Mouse (Mus musculus) intestine, embryonic 15.5 days (tissue): ENCODE measurements around the gene 2310034G01Rik. TPM values are rescaled to one million over a fixed set of nuclear protein-coding genes. Genes with fewer than 3 reads are reported as not detected.

ENCODE experiments used
- ATAC-seq: fragments of 200-750 bp; cut with Nextera tagmentation; 2 replicates; pipeline ENCODE4 v1.8.0; 2017; ENCODE audit warnings: moderate TSS enrichment, moderate library complexity
- H3K27ac ChIP-seq: fragments of 300-500 bp; sonication (generic); 2 replicates; pipeline ENCODE4 v1.5.1; 2015; ENCODE audit warnings: mild to moderate bottlenecking, inconsistent platforms
- H3K27me3 ChIP-seq: fragments of 300-500 bp; sonication (generic); replicated peaks from 2 replicates; pipeline ENCODE4 v1.6.1; 2015; ENCODE audit warnings: inconsistent platforms
- H3K36me3 ChIP-seq: fragments of 300-500 bp; sonication (generic); 2 replicates; pipeline ENCODE4 v1.6.1; 2015; ENCODE audit warnings: inconsistent platforms
- H3K4me1 ChIP-seq: fragments of 300-500 bp; sonication (generic); replicated peaks from 2 replicates; pipeline ENCODE4 v1.6.1; 2015; ENCODE audit warnings: inconsistent platforms
- H3K4me2 ChIP-seq: fragments of 300-500 bp; sonication (generic); replicated peaks from 2 replicates; pipeline ENCODE4 v1.6.1; 2015; ENCODE audit warnings: mild to moderate bottlenecking, inconsistent platforms
- H3K4me3 ChIP-seq: fragments of 300-500 bp; sonication (generic); replicated peaks from 2 replicates; pipeline ENCODE4 v1.5.1; 2015; ENCODE audit warnings: inconsistent platforms
- H3K9ac ChIP-seq: fragments of 300-500 bp; sonication (generic); 2 replicates; pipeline ENCODE4 v1.6.1; 2015; ENCODE audit warnings: inconsistent platforms
- H3K9me3 ChIP-seq: fragments of 300-500 bp; sonication (generic); 2 replicates; pipeline ENCODE4 v1.6.1; 2016; ENCODE audit warnings: inconsistent platforms
- WGBS: fragments of 180-500 bp; shearing (Covaris S2); methylation state at CpG from one replicate; pipeline ENCODE4 v1.1.7; 2015; 5-methylcytosine and 5-hydroxymethylcytosine counted together
- polyA plus RNA-seq: library from polyadenylated mRNA; unstranded; fragments of >200 nt; fragmentation: Nextera tagmentation; extraction: Ambion mirVana; gene quantifications from 2 replicates; pipeline ENCODE4 v1.2.1, GENCODE M21; 2015

Gene 2310034G01Rik
- polyA plus RNA-seq, 1 experiment from 2014 or later: 1.7 TPM

DNA sequence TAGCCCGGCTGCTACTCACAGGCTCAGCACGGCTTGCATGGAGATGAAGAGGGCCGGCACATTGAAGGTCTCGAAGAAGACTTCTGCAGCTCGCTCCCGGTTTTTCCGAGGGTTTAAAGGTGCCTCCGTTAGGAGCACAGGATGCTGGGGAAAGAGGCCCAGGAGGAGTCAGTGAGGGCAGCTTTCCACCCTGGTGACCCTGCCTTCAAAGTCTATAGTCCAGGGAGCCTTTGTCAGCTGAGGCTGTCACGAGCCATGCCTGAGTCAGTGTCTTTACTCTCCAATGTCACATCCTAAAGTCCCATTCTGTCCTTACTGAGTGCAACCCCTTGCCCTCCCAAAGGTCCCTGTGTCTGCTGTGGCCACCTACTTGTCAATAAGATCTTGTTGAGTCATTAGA lies 32.2 kb upstream of the 2310034G01Rik start:
- H3K4me1 ChIP-seq: no peaks in the 10 kb centered on the region
- WGBS: 90% methylated on average over 9 of the region's 9 CpGs
- ATAC-seq: no peak
- no peak overlapping the region for H3K9ac ChIP-seq
- H3K4me3 ChIP-seq: no peak overlapping the region
- no peak overlapping the region for H3K27ac ChIP-seq
- H3K27me3 ChIP-seq: no peaks in the 10 kb centered on the region
- H3K4me2 ChIP-seq: no peak overlapping the region
- H3K9me3 ChIP-seq: no peaks in the 10 kb centered on the region
- H3K36me3 ChIP-seq: peaks cover 69% of the 10 kb centered on the region

DNA sequence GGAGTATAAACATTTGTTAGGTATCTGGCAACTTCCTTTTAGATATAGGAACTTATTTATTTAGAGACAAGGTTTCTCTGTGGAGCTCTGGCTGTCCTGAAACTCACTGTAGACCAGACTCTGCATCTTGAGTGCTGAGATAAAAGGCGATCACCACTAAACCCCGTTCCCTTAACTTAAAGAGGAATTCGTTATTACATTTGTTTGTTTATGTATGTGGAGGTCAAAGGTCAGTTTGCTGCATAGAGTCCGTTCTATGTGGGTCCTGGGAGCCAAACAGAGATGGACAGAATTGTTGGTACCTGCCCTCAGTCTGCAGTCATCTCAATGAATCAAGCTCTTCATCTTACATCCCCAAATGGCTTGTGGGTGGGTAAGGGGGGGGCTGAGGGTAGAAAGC lies 25.8 kb upstream of the 2310034G01Rik start:
- no peak overlapping the region for H3K4me2 ChIP-seq
- WGBS: 20% methylated on average over 4 of the region's 4 CpGs
- H3K27ac ChIP-seq: no peak overlapping the region
- no peaks in the 10 kb centered on the region for H3K4me1 ChIP-seq
- H3K9ac ChIP-seq: no peak overlapping the region
- no peaks in the 10 kb centered on the region for H3K27me3 ChIP-seq
- no peak overlapping the region for H3K4me3 ChIP-seq
- ATAC-seq: no peak
- H3K9me3 ChIP-seq: no peaks in the 10 kb centered on the region
- peaks cover 35% of the 10 kb centered on the region for H3K36me3 ChIP-seq

DNA sequence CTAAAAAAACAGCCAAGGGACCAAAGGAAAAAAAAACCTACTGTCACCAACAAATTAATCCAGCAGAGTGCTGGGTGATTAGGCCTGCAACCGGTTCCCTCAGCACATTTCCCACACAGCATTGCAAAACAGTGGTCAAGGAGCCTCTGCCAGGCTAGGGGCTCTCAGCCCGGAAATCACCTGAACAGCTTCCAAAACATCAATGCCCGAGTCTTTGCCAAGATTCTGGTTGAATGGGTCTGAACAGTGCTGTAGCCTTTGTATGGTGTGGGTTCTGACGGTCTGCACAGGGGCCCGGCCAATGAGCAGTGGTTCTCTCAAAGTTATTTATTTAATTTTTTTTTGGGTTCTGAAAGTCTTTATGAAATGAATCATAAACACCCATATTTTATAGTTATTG lies 25.4 kb upstream of the 2310034G01Rik start:
- H3K4me1 ChIP-seq: no peaks in the 10 kb centered on the region
- no peak for ATAC-seq
- H3K27ac ChIP-seq: no peak overlapping the region
- H3K4me3 ChIP-seq: no peak overlapping the region
- H3K4me2 ChIP-seq: no peak overlapping the region
- peaks cover 32% of the 10 kb centered on the region for H3K36me3 ChIP-seq
- 64% methylated on average over 5 of the region's 5 CpGs for WGBS
- H3K27me3 ChIP-seq: no peaks in the 10 kb centered on the region
- H3K9me3 ChIP-seq: no peaks in the 10 kb centered on the region
- H3K9ac ChIP-seq: no peak overlapping the region

DNA sequence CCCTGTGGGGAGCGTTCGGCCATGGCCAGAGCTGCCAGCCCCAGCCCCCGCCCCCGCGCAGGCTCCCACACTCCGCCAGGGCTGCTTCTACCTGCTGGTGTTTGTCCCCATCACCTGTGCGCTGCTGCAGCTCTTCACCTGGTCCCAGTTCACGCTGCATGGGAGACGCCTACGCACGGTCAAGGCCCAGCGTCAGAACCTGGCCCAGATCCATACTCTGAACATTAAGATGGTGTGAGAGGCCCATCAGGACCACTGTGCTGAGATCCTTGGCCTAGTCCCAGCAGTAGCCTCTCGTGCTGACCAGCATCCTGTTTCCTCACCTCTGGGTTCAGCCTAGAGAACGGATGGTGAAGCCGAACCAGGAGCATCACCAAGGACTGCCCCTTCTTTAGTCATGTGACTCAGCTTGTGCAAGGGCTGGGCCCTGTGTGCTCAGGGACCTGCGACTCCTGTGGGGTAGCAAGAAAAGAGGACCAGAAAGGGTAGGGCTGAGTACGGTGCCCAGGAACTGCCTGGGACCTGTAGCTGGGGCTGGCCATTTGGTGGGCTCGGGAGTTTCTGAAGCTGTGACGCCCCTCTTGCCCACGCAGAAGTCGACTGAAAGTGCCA lies 24.5 kb upstream of the 2310034G01Rik start:
- Histone ChIP-seq H3K4me1 (no peaks in the 10 kb centered on the region), H3K27me3 (no peaks in the 10 kb centered on the region), H3K36me3 (peaks cover 23% of the 10 kb centered on the region), H3K27ac (no peak overlapping the region), H3K9me3 (no peaks in the 10 kb centered on the region), H3K9ac (no peak overlapping the region), H3K4me2 (no peak overlapping the region), H3K4me3 (no peak overlapping the region)
- WGBS: 56% methylated on average over 21 of the region's 21 CpGs
- ATAC-seq: no peak

DNA sequence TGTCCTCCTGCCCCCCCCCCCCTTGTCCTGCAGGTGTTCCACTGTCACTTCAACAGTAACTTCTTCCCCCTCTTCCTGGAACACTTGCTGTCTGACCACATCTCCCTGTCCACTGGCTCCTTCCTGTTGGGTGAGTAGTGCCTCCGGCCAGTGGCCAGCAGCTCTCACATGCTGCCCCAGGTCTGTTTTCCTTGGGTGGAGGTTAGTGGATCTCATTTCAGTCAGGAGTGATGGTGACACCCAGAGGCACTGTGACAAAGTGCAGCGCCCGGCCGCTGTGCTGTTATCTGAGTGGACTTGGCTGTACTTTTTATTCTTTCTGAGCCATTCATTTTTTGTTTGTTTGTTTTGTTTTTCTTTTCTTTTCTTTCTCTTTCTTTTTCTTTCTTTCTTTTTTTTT lies 19.1 kb upstream of the 2310034G01Rik start:
- H3K4me1 ChIP-seq: no peaks in the 10 kb centered on the region
- no peak overlapping the region for H3K4me2 ChIP-seq
- H3K36me3 ChIP-seq: no peaks in the 10 kb centered on the region
- H3K9me3 ChIP-seq: no peaks in the 10 kb centered on the region
- no peak overlapping the region for H3K9ac ChIP-seq
- 23% methylated on average over 4 of the region's 4 CpGs for WGBS
- no peaks in the 10 kb centered on the region for H3K27me3 ChIP-seq
- no peak overlapping the region for H3K27ac ChIP-seq
- H3K4me3 ChIP-seq: no peak overlapping the region
- ATAC-seq: peak; percentile 58; the same call in 1 of the 2 replicates

DNA sequence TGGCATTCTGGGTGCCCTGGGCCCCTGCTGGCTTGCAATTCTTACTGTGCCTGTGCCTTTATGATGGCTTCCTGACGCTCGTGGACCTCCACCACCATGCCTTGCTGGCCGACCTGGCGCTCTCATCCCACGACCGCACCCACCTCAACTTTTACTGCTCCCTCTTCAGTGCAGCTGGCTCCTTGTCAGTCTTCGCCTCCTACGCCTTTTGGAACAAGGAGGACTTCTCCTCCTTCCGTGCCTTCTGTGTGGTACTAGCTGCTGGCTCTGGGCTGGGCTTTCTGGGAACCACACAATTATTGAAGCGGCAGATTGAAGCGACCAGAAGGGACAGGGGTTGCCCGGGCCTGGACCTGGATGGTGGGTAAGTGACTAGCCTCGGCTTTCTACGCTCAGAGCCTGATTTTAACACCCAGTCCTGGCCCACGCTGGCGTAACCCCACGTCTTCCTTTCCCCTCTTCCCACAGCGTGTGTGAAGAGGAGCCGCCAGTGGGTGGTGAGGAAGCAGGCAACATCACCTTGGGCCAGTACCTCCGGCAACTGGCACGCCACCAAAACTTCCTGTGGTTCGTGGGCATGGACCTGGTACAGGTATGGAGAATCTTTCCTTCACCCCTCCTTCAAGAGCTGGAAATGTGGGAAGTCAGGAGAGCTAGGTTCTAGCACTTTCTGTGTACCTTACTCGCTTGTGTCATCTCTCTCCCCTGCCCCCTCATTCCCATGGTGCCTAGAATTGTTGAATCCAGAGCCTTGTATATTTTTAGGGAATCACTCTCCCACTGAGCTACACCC lies 17.9 kb upstream of the 2310034G01Rik start:
- Histone ChIP-seq H3K4me2 (no peak overlapping the region), H3K4me3 (no peak overlapping the region), H3K4me1 (no peaks in the 10 kb centered on the region), H3K9ac (no peak overlapping the region), H3K27ac (no peak overlapping the region), H3K36me3 (no peaks in the 10 kb centered on the region), H3K27me3 (no peaks in the 10 kb centered on the region), H3K9me3 (no peaks in the 10 kb centered on the region)
- 87% methylated on average over 23 of the region's 23 CpGs for WGBS
- no peak for ATAC-seq

DNA sequence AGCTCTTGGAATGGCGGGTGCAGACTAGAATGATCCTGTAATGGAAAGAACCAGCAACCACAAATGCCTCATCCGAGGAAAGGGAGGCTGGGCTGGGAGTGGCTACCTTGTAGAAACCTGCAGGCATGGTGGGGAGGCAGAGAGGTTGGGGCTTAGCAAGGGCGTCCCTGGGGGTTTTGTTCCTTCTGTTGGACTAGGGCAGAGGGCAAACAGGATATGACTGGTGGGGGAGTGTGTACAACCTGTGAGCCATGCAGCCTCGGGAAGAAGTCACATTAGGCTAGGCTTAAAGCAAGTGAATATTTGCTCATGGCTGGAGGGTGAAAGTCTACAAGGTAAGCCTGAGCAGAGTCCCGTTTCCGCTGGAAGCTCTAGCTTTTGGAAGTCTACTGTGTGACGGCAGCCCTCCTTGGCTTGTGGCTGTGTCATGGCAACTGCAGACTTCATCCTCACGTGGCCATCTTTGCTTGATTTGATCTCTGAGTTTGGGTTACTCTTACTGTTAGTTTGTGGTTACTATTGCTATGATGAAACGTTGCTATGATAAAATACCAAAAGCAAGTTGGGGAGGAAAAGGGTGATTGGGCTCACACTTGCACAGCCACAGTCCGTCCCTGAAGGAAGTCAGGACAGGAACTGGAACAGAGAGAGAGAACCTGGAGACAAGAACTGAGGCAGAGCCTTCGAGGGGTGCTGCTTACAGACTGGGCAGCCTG lies 13.3 kb upstream of the 2310034G01Rik start:
- WGBS: 85% methylated on average over 11 of the region's 11 CpGs
- no peak overlapping the region for H3K27ac ChIP-seq
- no peaks in the 10 kb centered on the region for H3K27me3 ChIP-seq
- H3K9me3 ChIP-seq: no peaks in the 10 kb centered on the region
- ATAC-seq: no peak
- H3K9ac ChIP-seq: no peak overlapping the region
- H3K36me3 ChIP-seq: no peaks in the 10 kb centered on the region
- H3K4me1 ChIP-seq: peaks cover under 1% of the 10 kb centered on the region; the same call in 1 of the 2 replicates
- H3K4me3 ChIP-seq: no peak overlapping the region
- no peak overlapping the region for H3K4me2 ChIP-seq

DNA sequence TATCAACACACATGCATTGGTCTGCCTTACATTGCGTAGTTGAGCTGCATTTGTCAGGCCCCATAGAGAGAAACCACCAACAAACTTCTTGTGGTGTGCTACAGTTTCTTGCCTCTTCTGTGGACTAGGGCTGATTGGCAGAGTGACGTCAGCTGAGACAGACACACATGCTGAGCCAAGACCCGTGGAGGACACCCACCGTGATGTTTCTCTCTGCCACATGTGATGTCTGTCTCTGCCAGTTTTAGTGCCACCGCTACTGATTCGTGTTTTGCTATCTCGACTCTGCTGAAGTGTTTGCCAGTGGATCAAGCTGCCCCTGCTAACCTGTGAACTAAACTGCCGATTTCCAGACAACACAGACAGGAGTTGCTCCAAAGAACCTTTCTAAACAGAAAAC lies 12.0 kb upstream of the 2310034G01Rik start:
- no peak overlapping the region for H3K4me3 ChIP-seq
- no peaks in the 10 kb centered on the region for H3K36me3 ChIP-seq
- no peak overlapping the region for H3K27ac ChIP-seq
- H3K4me1 ChIP-seq: peaks cover 6% of the 10 kb centered on the region; the same call in 1 of the 2 replicates
- no peaks in the 10 kb centered on the region for H3K9me3 ChIP-seq
- no peak overlapping the region for H3K9ac ChIP-seq
- no peak overlapping the region for H3K4me2 ChIP-seq
- 79% methylated on average over 8 of the region's 8 CpGs for WGBS
- H3K27me3 ChIP-seq: peaks cover 1% of the 10 kb centered on the region; the same call in 1 of the 2 replicates
- no peak for ATAC-seq

DNA sequence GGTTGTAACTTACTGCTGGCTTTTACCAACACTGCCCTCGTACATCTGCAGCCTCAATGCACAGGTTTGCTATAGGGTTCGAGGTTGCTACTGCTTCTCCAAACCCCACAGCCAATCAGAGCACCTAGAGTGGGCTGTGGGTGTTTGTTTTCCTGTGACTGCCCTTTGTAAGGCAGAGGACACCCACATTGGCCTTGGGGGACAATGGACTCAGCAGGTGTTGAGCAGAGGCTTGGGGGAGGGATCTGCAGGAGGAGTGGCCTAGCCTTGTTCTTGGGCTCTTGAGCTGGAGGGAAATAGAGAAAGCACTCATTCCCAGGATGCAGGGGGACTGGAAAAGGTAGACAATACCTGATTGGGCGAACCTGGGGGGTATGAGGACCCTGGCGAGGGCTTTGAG lies 8.3 kb upstream of the 2310034G01Rik start:
- peak; percentile 34; the same call in 1 of the 2 replicates for ATAC-seq
- Histone ChIP-seq H3K4me1 (peaks cover 15% of the 10 kb centered on the region; the same call in 1 of the 2 replicates), H3K27ac (peak overlapping the region; percentile 61), H3K9ac (no peak overlapping the region; the same call in 1 of the 2 replicates), H3K27me3 (peaks cover 5% of the 10 kb centered on the region; the same call in 1 of the 2 replicates), H3K36me3 (no peaks in the 10 kb centered on the region), H3K9me3 (no peaks in the 10 kb centered on the region), H3K4me2 (peak overlapping the region; percentile 84), H3K4me3 (no peak overlapping the region)
- WGBS: 69% methylated on average over 4 of the region's 4 CpGs

DNA sequence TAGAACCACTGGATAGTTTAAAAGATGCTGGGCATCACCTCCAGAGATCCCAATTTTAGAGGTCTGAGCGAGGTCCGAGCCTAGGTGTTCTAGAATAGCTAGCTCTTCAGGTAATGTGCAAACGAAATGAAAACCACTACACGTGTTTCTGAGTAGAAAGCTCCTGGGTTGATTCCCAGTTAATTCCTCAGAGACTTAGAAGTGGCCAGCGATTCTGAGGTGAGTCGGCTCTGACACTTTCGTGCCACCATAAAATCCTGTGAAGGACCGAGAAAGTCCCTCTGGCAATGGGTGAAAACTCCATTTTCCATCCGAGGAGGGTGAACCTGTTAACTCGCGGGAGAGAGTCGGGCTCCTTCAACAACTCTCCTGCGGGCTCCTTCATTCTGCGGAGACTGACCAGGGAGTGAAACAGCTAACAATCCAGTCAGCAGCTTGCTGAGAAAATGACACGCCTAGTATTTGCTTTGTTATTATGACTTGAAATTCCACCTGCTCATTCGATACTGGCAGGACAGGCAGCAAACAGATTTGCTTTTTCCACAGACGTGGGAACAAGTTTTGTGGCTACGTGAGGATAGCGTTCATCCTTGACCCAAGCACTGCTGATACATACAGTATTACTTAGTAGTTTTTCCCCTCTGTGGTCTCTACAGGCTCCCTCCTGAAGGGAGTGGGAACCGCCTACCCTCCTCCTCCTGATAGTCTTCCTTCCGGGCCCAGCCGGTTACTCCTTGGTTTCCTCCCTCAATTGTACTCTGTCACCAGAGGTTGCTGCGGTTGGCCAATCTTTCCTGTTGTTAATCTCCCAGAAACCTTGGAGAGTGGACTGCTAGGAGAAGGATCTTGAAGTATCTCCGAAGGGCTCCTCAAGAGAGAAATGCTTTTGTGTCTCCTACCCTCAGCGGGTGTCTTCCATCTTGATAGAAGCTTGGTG lies 7.5 kb upstream of the 2310034G01Rik start:
- Histone ChIP-seq H3K4me3 (peak overlapping the region; percentile 60), H3K36me3 (no peaks in the 10 kb centered on the region), H3K27me3 (peaks cover 5% of the 10 kb centered on the region; the same call in 1 of the 2 replicates), H3K4me1 (peaks cover 15% of the 10 kb centered on the region; the same call in 1 of the 2 replicates), H3K27ac (peak overlapping the region; percentile 61), H3K9ac (peak overlapping the region; percentile 57), H3K4me2 (peak overlapping the region; percentile 84), H3K9me3 (no peaks in the 10 kb centered on the region)
- 17% methylated on average over 25 of the region's 25 CpGs for WGBS
- peak; percentile 77 for ATAC-seq

DNA sequence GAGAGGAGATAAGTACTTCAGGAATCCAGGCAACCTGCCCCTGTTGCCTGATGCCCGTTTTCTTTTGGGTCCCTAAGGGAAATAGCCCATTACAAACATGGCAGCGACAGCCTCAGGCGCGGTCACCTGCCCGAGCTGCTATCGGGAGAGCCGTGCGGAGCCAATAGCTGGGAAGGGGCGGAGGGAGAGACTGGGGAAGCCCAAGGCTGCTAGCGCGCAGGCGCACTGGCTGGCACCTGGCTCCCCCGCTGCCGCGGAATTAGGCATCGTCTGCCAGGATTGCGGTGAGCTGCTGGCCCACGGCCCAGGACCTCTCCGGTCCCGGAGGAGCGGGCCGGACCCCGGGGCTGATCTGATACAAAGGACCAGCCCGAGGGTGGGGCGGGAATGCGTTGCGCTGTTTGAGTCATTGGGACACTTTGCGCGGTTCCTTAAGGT lies 6.6 kb upstream of the 2310034G01Rik start:
- H3K4me2 ChIP-seq: peak overlapping the region; percentile 84
- H3K27me3 ChIP-seq: peaks cover 5% of the 10 kb centered on the region; the same call in 1 of the 2 replicates
- peak overlapping the region; percentile 57 for H3K9ac ChIP-seq
- peaks cover 15% of the 10 kb centered on the region; the same call in 1 of the 2 replicates for H3K4me1 ChIP-seq
- ATAC-seq: peak; percentile 92
- H3K9me3 ChIP-seq: no peaks in the 10 kb centered on the region
- peak overlapping the region; percentile 61 for H3K27ac ChIP-seq
- whole genome bisulfite sequencing: 0% methylated on average over 29 of the region's 29 CpGs
- peak overlapping the region; percentile 60 for H3K4me3 ChIP-seq
- no peaks in the 10 kb centered on the region for H3K36me3 ChIP-seq
